Mouse (Mus musculus) frontal cortex, adult (tissue): Measurements from ENCODE around the gene A830018L16Rik.
A peak's percentile ranks its signal among the peaks of the same experiment; 100 is the strongest.

Experiments
- ATAC-seq: cut with Nextera tagmentation; 2 replicates; pipeline ENCODE4 v1.9.2; 2017; ENCODE audit warnings: mild to moderate bottlenecking, moderate library complexity, mixed read lengths; ENCODE audit not compliant: low TSS enrichment

A830018L16Rik gene

GRCm38 (mm10) chr1:11413894-11414556, at the start of gene A830018L16Rik:
TSS of gene A830018L16Rik (plus strand) at chr1:11414105.
- peak; percentile 92 for ATAC-seq

- no peak for ATAC-seq
Observed at GRCm38 (mm10) chr1:11385846-11386245, 28.1 kb upstream of the A830018L16Rik start.

- ATAC-seq = no peak
Observed at GRCm38 (mm10) chr1:11395408-11395807, 18.5 kb upstream of the A830018L16Rik start.

GRCm38 (mm10) chr1:11395996-11396736, 17.7 kb upstream of the A830018L16Rik start:
- ATAC-seq = no peak

GRCm38 (mm10) chr1:11401159-11401558, 12.7 kb upstream of the A830018L16Rik start:
- no peak for ATAC-seq

- ATAC-seq = no peak
Observed at GRCm38 (mm10) chr1:11405527-11405926, 8.4 kb upstream of the A830018L16Rik start.

GRCm38 (mm10) chr1:11406026-11406425, 7.9 kb upstream of the A830018L16Rik start:
- no peak for ATAC-seq

GRCm38 (mm10) chr1:11414560-11414959, 655 bp downstream of the A830018L16Rik start:
- ATAC-seq = no peak

- ATAC-seq = peak; percentile 85
Observed at GRCm38 (mm10) chr1:11427310-11427709, 13.4 kb downstream of the A830018L16Rik start.

- peak; percentile 86 for ATAC-seq
Observed at GRCm38 (mm10) chr1:11458353-11458752, 44.4 kb downstream of the A830018L16Rik start.

- ATAC-seq = no peak
Observed at GRCm38 (mm10) chr1:11466325-11466724, 52.4 kb downstream of the A830018L16Rik start.

- no peak for ATAC-seq
Observed at GRCm38 (mm10) chr1:11467065-11467643, 53.2 kb downstream of the A830018L16Rik start.

- no peak for ATAC-seq
Observed at GRCm38 (mm10) chr1:11492936-11493335, 79.0 kb downstream of the A830018L16Rik start.

GRCm38 (mm10) chr1:11501556-11501955, 87.7 kb downstream of the A830018L16Rik start:
- ATAC-seq = no peak

GRCm38 (mm10) chr1:11549810-11550209, 135.9 kb downstream of the A830018L16Rik start:
- peak; percentile 78 for ATAC-seq

- no peak for ATAC-seq
Observed at GRCm38 (mm10) chr1:11565309-11565708, 151.4 kb downstream of the A830018L16Rik start.

GRCm38 (mm10) chr1:11566730-11567129, 152.8 kb downstream of the A830018L16Rik start:
- ATAC-seq = peak; percentile 72

- ATAC-seq = no peak
Observed at GRCm38 (mm10) chr1:11567300-11567885, 153.5 kb downstream of the A830018L16Rik start.

- ATAC-seq = no peak
Observed at GRCm38 (mm10) chr1:11570274-11570673, 156.4 kb downstream of the A830018L16Rik start.

GRCm38 (mm10) chr1:11573462-11573861, 159.6 kb downstream of the A830018L16Rik start:
- ATAC-seq = peak; percentile 90

GRCm38 (mm10) chr1:11580026-11580425, 166.1 kb downstream of the A830018L16Rik start:
- ATAC-seq = peak; percentile 68

GRCm38 (mm10) chr1:11588305-11588704, 174.4 kb downstream of the A830018L16Rik start:
- peak; percentile 95 for ATAC-seq
